Mouse (Mus musculus) A20 (cell line): Measurements from ENCODE around the gene Mrpl42.
"Not testable (repeated sequence)": the region's sequence is repeated elsewhere in the genome, so short reads cannot be mapped to it uniquely, and the experiment has no call there.

Experiments
- DNase-seq: peaks from one replicate; pipeline ENCODE4 v3.0.0-alpha.2; 2011; ENCODE audit warnings: low read depth, low spot score

The Mrpl42 gene

DNA sequence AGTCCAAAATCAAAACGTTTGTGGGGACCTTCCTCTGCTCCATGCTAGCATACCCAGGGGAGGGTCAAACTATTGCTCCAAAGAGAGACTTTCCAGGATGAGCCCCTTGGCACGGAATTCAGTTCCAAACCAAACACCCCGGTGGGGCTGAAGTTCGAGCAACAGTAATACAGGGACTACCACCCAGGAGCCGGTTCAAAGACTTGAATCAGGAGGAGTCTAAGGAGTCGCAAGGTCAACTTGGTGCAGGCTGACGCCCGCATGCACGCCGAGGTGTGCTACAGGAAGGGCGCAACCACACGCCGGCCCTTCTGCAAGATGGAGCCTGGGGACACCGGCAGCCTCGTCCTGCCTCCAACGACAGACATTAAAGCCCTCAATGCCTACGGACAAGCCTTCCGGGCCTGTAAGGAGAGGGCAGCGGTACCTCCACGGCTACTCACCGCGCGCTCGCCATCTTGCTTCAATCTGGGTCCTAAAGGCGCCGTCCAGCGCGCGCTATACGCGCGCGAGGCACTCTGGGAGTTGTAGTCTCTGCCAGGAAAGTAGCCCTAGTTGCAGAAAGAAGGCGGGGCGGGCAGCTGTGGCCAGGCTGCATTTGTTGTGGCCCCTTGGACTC, at the start of gene Mrpl42:
Gene Mrpl42 (minus strand): TSS at position 478 of the 619 bp plus-strand sequence.
- peak; percentile 92 for DNase-seq

DNA sequence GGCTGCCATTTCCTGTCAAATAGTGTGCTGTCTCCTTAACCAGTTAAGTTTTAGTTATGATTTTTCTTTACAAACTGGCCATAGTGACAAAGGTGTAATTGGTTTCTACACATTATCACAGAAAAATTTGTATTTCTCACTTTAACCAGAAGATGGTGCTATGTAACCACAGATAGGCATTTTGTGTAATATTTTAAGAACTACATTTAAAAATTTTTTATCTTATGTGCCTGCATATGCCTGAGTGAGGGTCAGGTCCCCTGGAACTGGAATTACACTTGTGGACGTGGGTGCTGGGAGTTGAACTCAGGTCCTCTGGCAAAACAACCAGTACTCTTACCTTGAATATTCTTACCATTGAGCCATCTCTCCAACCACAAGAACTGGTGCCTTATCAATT, 48.8 kb upstream of the Mrpl42 start:
- peak; percentile 52 for DNase-seq

DNA sequence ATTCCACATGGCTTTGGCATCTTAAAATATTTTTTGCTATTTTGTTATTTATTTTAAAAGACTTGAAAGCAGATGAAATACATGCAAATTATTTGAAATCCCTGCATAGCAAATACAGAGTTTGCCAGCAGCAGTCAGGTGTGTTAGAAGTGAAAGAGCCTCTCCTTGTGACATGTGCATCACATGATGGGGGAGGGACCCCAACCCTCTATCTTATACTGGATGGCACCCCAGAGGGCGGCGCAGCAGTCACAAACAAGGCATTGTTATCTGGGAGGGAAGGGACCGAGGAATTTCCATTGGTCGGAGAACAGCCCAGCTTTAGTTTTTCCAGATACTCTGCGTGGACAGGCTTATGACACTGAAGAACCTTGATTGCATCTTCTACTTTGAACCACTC, 47.3 kb upstream of the Mrpl42 start:
- DNase-seq: not testable (repeated sequence)

- DNase-seq: peak; percentile 85
Measured at GRCm38 (mm10) chr10:95548154-95548826, 46.5 kb upstream of the Mrpl42 start.

DNA sequence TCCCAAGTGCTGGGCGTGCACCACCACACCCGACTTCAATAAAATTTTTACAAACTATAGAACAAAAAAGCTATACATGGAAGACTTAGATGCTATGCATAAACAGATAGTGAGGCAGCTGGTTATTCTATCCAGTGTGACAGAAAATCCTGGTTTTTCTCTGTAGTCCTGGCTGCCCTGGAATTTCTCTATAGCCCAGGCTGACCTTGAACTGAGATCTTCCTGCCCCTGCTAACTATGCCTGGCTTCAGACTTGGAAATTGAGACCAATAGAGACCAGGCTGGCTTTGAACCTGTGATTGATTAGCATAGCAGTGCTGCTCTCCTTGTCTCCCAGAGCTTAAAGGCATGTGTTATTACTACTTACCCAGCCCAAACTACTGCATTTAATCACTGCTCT, 44.4 kb upstream of the Mrpl42 start:
- DNase-seq: no peak

GRCm38 (mm10) chr10:95545051-95545450, 43.3 kb upstream of the Mrpl42 start:
- no peak for DNase-seq

DNA sequence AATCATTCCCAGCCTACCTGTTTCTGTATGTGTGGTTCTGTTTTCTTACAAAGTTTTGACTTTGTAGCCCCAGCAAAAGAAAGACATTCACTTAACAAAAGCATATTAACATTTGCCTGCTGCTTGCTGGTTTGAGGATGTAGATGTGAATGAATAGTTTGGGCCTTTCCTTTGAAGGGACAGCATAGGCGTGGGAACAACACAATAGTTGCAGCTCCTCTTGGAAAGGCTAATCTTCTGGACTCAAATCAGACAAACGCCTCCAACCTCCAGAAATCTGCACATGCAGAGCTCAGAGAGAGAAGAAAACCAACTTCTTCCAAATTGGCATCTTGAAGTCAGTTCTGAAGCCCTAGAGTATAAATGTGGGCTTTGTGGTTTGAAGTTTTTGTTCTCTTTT, 42.9 kb upstream of the Mrpl42 start:
- DNase-seq: no peak

GRCm38 (mm10) chr10:95544004-95544403, 42.3 kb upstream of the Mrpl42 start:
- DNase-seq: no peak

DNA sequence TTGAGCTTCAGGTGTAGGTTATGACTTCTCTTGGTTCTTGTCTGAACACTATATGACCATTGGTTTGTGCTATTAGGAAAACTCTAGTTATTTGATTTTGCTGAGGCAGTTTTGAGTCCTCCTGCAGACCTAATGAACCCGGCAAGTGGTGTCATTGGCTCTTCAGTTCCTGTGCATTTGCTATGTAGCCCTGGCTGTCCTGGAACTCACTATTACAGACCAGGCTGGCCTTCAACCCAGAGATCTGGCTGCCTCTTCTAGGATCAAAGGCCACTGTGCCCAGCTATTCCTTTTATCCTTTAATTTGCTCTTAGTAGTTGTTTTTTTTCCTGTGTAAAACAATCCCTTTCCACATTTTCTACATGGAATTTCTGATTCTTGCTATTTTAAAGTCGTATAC, 41.6 kb upstream of the Mrpl42 start:
- no peak for DNase-seq

DNA sequence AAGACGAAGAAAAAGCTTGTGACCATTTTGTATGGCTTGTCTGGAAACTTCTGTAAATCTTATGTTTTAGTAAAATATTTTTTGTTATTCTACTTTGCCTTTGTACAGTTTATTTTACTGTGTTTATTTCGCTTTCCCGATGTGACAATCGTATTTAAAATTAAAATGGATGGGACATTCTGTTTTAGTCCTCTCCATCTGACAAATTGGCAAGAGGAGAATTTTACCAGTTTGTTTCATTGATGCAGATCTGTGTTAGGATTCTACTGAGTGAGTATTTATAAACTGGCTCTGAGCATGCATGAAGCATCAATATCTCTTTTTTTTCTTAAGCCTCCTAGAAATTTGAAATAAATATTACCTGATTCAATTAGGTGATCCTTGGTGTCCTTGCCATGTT, 41.2 kb upstream of the Mrpl42 start:
- no peak for DNase-seq

- no peak for DNase-seq
Measured at GRCm38 (mm10) chr10:95539841-95540240, 38.1 kb upstream of the Mrpl42 start.

DNA sequence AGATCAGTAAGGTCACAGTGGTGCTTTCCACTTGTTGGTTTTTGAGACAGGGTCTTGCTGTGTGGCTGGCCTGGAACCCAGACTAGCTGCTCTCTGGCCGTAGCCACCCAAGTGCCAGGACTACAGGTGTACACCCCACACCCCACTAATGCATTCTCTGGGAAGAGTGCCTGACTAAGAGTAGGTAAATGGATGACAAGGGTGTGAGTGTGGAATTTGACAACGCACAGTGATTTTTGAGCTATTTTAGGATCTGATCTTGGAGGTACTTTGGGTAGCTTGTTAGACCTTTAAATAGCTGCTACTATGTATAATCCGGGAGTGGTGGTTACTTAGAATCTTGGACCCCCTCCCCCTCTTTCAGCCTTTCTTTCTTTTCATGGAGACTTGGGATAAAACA, 37.5 kb upstream of the Mrpl42 start:
- DNase-seq: no peak

- no peak for DNase-seq
Measured at GRCm38 (mm10) chr10:95536222-95536541, 34.4 kb upstream of the Mrpl42 start.

GRCm38 (mm10) chr10:95535399-95536221, 33.9 kb upstream of the Mrpl42 start:
- DNase-seq: no peak

DNA sequence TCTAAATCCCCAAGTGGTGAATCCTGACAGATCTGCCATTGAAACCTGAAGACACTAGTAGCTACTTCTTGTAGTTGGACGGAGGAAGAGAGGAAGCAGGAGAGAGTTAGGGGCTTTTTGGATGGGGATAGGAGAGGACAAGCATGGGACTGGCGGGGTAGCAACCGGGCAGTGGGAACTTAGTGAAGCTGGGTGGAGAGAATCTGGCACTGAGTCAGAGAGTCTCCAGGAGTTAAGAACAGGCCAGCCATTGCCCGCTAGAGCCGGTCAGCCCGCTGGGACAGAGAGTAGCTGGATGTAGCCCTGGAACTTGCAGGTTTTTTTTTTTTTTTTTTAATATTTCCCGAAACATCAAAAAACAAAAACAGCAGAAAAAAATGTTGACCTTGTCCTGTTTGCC, 31.6 kb upstream of the Mrpl42 start:
- DNase-seq: no peak

DNA sequence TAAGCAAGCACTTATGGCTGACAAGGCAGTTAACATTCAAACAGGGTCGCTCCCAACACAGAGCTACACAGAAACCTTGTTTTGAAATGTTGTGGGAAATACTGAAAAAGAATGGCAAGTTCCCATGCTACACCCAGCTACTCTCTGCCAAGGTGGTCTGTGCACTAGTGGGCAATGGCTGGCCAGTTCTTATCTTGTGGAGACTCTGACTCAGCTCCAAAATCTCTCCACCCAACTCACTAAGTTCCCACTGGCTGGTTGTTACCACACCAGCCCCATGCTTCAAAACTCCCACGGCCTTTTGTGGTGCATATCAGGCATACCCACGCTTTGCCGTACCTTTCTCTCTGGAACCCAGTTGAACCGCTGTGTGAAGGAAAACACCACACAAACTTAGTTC, 31.2 kb upstream of the Mrpl42 start:
- DNase-seq: no peak

GRCm38 (mm10) chr10:95530551-95531121, 28.9 kb upstream of the Mrpl42 start:
- DNase-seq: peak; percentile 60

GRCm38 (mm10) chr10:95526495-95527122, 24.9 kb upstream of the Mrpl42 start:
- DNase-seq: no peak

GRCm38 (mm10) chr10:95525871-95526270, 24.1 kb upstream of the Mrpl42 start:
- no peak for DNase-seq

DNA sequence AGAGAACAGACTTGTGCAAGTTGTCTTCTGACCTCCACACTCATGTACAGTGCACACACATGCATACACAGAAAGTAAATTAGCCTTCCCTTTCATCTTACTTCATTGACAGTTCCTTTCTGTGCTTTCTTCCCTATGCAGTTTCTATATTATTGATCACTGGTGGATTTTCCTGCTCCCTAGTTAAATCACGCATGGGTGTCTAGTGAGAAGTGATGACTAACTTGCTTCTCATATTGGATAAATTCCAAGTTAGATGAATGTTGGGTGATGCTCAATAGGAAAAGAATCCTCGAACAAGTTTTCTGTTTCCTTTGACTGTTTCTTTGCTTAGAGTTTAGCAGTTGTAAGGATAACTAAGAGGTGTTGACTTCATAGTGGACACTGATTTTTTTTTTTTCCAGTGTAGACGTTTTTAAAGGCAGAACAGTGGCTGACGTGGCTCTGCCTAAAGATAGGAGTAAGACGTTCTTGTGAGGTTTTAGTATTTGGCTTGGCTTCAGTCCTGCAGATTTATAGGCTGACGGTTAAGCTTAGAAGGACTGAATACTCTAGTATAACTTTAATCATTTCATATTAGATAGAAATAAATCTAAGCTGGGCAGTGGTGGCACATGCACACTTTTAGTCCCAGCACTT, 23.4 kb upstream of the Mrpl42 start:
- no peak for DNase-seq

DNA sequence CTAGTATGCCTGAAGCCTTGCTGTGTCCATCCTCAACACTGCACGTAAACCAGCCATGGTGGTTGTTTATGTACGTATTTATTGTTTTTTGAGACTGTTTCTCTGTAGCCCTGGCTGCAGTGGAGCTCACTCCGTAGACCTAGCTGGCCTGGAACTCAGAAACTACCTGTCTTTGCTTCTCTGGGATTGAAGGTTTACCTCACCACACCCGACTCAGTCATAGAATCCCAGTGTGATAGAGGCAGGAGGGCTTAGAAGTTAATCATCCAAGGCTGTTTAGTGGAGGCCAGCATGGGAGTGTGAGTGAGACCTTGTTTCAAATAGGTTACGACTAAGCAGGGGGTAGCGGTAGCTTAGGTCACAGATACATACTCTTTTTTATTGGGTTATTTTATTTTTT, 15.9 kb upstream of the Mrpl42 start:
- DNase-seq: no peak
